Mouse (Mus musculus) small intestine, adult 2 months (tissue): ENCODE results near the gene Camta1. TPM values are rescaled to one million over a fixed set of nuclear protein-coding genes. Genes with fewer than 3 reads are reported as not detected.
A peak's percentile ranks its signal among the peaks of the same experiment; 100 is the strongest.

Experiments
- H3K27ac ChIP-seq: fragments of 200-500 bp; 2 replicates; pipeline ENCODE4 v1.5.1; 2012; ENCODE audit warnings: low read depth, low read length, control low read depth, inconsistent platforms; ENCODE audit not compliant: insufficient read depth
- H3K27me3 ChIP-seq: fragments of 200-500 bp; 2 replicates; pipeline ENCODE4 v1.6.1; 2012; ENCODE audit warnings: mild to moderate bottlenecking, moderate library complexity, low read length, inconsistent platforms; ENCODE audit not compliant: control insufficient read depth, insufficient read depth
- H3K36me3 ChIP-seq: fragments of 200-500 bp; 2 replicates; pipeline ENCODE4 v1.6.1; 2012; ENCODE audit warnings: mild to moderate bottlenecking, low read length, control low read depth, inconsistent platforms; ENCODE audit not compliant: control insufficient read depth, insufficient read depth
- H3K4me1 ChIP-seq: fragments of 200-500 bp; 2 replicates; pipeline ENCODE4 v1.6.1; 2012; ENCODE audit warnings: low read length, inconsistent platforms, mixed read lengths; ENCODE audit not compliant: control insufficient read depth, insufficient read depth, insufficient read length
- H3K4me3 ChIP-seq: fragments of 200-500 bp; 2 replicates; pipeline ENCODE4 v1.5.1; 2012; ENCODE audit warnings: low read depth, mild to moderate bottlenecking, control low read depth, inconsistent platforms, low read length, moderate library complexity
- CTCF ChIP-seq: fragments of 200-500 bp; IDR thresholded peaks from 2 replicates; pipeline ENCODE4 v1.5.1; 2012; ENCODE audit warnings: low read depth, mild to moderate bottlenecking, control low read depth, inconsistent platforms, low read length, moderate library complexity, mixed read lengths; ENCODE audit not compliant: insufficient replicate concordance, insufficient read length; ENCODE audit errors: extremely low read depth
- POLR2A ChIP-seq: fragments of 200-500 bp; IDR thresholded peaks from 2 replicates; pipeline ENCODE4 v1.6.1; 2012; ENCODE audit warnings: low read depth, mild to moderate bottlenecking, control low read depth, inconsistent platforms, low read length, moderate library complexity
- WGBS: fragments of 180-500 bp; shearing (Covaris S2); methylation state at CpG from one replicate; pipeline ENCODE4 v1.1.7; 2018; 5-methylcytosine and 5-hydroxymethylcytosine counted together
- polyA plus RNA-seq: library from polyadenylated mRNA; depleted of rRNA; stranded (reverse); fragments of >200 nt; gene quantifications from 2 replicates; pipeline ENCODE4 v1.2.3, GENCODE M21; 2012

The Camta1 gene
- polyA plus RNA-seq, 1 experiment: 2.2 TPM

DNA sequence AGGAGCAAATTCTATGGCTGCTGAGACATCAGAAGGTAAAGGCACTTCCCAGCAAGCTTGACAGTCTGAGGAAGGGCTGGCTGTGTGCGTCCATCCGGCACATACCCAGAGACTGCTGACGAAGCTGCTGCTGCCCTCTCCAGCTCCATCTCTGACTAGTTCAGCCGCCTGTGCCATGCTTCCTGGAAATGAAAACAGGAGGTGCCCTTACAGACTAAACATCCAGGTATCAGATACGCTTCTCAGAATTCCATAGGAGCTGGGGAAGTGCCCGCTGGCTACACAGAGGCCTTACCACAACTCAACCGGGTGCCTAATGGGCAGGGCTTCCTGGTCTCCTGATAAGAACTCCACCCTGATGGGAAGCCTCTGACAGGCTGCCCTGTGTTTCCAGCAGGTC is 903.1 kb downstream of the Camta1 start:
- 62% methylated on average over 7 of the region's 7 CpGs for WGBS
- no peak overlapping the region for H3K4me3 ChIP-seq
- no peaks in the 10 kb centered on the region for H3K36me3 ChIP-seq
- no peaks in the 10 kb centered on the region for H3K27me3 ChIP-seq
- no peaks in the 10 kb centered on the region for H3K4me1 ChIP-seq
- H3K27ac ChIP-seq: no peak overlapping the region
- TF ChIP-seq POLR2A (no peak), CTCF (no peak)

DNA sequence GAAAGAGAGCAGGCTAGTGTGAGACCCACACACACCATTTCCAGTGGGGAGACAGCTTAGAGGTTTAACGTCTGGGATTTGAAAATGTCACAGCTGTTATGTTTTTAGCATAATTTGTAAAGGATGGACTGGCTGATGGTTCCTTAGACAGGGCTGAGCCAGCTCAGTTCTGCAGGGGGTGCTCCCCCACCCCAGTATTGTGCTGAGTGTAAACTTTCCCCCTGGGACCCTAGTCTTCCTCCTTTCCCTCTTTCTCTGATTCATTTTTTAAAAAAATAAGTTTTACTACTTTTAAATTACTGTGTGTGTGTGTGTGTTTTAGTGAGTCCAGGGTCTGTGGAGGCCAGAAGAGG is 904.6 kb downstream of the Camta1 start:
- TF ChIP-seq CTCF (no peak), POLR2A (no peak)
- Histone ChIP-seq H3K27ac (no peak overlapping the region), H3K36me3 (no peaks in the 10 kb centered on the region), H3K4me3 (no peak overlapping the region), H3K4me1 (no peaks in the 10 kb centered on the region), H3K27me3 (no peaks in the 10 kb centered on the region)
- WGBS: 49% methylated on average over 1 of the region's 1 CpGs

DNA sequence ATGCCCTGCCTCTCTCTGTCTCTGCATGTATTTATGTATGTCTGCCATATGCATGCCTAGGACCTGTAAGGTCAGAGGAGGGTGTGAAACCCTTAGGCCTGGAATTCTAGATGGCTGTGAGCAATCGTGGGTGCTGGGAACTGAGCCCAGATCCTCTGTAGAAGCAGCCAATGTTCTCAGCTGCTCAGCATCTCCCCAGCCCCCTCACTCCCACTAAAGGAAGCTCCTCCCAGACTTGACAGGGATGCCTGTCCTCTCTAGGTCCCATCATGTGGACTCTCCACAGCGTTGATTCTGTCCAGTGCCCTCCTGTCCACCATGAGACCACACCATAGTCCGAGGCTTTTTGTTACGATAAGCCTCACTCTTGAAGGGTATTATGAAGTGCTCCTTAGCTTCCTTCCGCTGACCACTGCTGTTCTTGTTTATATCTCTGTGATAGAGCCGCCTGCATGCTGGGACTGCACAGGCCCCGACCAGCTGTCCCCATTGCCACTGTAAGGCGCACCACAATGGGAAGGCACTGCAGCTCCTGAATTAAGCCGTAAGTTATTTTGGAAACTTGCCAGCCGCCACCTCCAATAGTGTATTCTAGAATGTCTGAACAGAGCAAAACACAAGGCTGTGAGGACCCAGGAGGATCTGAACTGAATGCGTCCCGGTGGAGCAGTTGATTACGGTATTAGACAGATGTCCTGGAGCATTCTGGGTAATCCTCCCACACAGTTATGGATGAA is 905.1 kb downstream of the Camta1 start:
- Histone ChIP-seq H3K27me3 (no peaks in the 10 kb centered on the region), H3K27ac (no peak overlapping the region), H3K36me3 (no peaks in the 10 kb centered on the region), H3K4me3 (no peak overlapping the region), H3K4me1 (no peaks in the 10 kb centered on the region)
- no peak for TF ChIP-seq POLR2A
- no peak for TF ChIP-seq CTCF
- 67% methylated on average over 13 of the region's 13 CpGs for WGBS

DNA sequence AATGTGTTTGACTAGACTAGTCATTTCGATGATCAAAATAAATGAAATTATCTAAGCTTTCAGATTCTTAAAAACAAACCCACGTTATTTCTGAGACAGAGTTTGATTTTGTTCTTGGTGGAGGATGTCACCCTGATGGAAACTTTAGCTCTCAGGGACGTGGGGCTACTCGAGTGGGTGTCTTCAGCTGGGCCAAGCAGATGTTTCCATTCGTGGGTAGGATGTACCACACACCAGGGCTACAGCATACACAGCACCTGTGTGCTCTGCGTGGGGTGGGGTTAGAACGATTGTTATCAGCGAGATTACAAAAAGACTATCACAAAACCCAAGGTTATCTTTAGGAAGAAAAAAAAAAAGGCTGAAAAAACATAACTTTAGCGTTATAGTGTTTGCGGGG is 910.7 kb downstream of the Camta1 start:
- WGBS: 63% methylated on average over 10 of the region's 10 CpGs
- Histone ChIP-seq H3K4me3 (no peak overlapping the region), H3K36me3 (no peaks in the 10 kb centered on the region), H3K4me1 (no peaks in the 10 kb centered on the region), H3K27ac (no peak overlapping the region), H3K27me3 (no peaks in the 10 kb centered on the region)
- TF ChIP-seq POLR2A (no peak), CTCF (no peak)

DNA sequence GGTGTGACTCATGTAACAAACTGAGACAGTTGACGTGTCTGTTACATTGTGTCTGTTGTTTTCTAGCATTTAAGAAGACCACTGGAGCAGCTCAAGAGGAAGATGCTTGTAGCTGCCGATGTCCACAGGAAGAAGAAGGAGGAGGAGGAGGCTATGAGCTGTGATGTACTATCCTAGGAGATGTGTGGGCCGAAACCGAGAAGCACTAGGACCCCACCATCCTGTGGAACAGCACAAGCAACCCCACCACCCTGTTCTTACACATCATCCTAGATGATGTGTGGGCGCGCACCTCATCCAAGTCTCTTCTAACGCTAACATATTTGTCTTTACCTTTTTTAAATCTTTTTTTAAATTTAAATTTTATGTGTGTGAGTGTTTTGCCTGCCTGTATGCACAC is 917.0 kb downstream of the Camta1 start:
- TF ChIP-seq POLR2A (no peak), CTCF (no peak)
- H3K36me3 ChIP-seq: no peaks in the 10 kb centered on the region
- 92% methylated on average over 7 of the region's 7 CpGs for WGBS
- no peaks in the 10 kb centered on the region for H3K4me1 ChIP-seq
- H3K27ac ChIP-seq: no peak overlapping the region
- no peak overlapping the region for H3K4me3 ChIP-seq
- H3K27me3 ChIP-seq: no peaks in the 10 kb centered on the region

DNA sequence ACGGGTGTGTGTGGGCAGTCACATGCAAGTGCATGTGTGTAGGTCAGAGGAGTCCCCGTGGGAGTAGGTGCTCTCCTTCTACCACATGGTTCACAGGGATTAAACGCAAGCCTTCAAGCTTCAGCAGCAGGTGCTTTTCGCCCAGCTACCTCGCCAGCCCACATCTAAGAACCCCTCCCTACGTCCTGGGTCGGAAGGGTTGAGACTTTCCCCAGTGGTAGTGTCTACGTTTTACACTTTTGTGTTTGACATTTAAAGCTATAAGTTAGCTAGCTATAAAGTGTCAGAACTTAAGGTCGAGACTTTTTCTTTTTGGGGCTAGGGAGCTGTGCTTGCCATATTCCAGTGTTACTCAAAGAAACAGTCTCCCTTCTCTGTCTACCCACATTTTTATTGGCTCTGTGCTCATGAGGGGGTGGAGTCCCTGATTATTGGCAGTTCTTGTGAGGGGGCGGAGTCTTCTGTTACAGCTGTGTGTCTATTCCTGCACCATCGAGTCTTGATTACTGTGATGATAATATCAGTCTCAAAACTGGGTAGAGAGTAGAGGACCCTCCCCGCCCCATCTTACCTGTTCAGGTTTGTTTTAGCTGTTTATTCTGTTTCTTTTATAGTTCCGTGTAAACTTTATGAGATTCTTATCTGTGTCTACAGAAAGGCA is 921.6 kb downstream of the Camta1 start:
- Histone ChIP-seq H3K27ac (no peak overlapping the region), H3K36me3 (no peaks in the 10 kb centered on the region), H3K27me3 (no peaks in the 10 kb centered on the region), H3K4me3 (no peak overlapping the region), H3K4me1 (no peaks in the 10 kb centered on the region)
- 44% methylated on average over 13 of the region's 13 CpGs for WGBS
- TF ChIP-seq POLR2A: no peak
- no peak for TF ChIP-seq CTCF

DNA sequence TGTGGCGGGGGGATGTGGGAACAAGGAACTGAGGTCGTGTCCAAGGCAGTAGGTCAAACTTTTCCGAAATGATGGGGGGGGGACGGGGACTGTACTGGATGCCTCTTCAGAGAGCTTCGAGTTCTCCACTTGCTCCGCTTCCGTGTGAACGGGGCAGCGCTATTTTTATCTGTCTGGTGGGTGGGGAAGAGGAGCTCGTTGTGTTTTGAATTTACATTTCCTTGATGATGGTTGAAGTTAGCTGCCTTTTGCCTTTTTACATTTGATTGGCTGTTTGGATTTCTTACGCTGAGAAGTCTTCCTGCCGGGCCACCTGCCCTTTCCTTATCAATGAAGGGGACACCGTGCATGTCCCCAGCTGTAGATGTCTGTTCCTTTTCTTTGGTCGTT is 923.6 kb downstream of the Camta1 start:
- no peaks in the 10 kb centered on the region for H3K36me3 ChIP-seq

More for the DNA sequence above, 923.6 kb downstream of the Camta1 start:
- peaks cover 6% of the 10 kb centered on the region; the same call in 1 of the 2 replicates for H3K4me1 ChIP-seq
- no peaks in the 10 kb centered on the region for H3K27me3 ChIP-seq
- peak overlapping the region; percentile 12; the same call in 1 of the 2 replicates for H3K4me3 ChIP-seq
- TF ChIP-seq CTCF (no peak), POLR2A (no peak)
- WGBS: 17% methylated on average over 14 of the region's 14 CpGs
- no peak overlapping the region for H3K27ac ChIP-seq
